Mouse (Mus musculus): ENCODE data around the gene Gpr39.

DNA sequence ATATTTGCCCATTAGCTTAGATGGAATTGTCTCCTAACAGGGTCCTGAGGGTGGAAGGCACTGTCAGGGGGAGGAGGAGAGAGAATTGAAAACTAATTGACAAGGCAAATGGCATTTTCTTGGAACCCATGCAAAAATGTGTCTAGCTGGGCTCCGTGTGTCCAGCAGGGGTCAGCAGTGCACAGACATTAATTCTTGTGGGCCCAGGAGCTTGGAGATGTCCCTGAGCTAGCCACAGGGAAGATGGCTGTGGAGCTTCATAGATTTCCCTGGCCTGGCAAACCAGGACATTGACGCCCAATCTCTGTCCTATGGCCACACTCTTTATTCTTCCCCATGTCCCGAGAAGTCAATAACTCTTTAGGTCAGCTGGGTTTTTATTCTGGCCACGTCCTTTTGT lies 113.0 kb downstream of the Gpr39 start:
- peak; percentile 82 for TF ChIP-seq CTCF (IDR thresholded peaks at IDR 0.05; ENCODE audit: borderline replicate concordance, insufficient read depth, low read depth, low read length)
- no peak for TF ChIP-seq POLR2A (IDR thresholded peaks at IDR 0.05; ENCODE audit: borderline replicate concordance, insufficient read depth, low read length)
